ENCODE assay signal across 26 mouse cellular contexts in genomic region chrX:93760770-93761169, GRCm38 (mm10).
"Had no signal": no experiment of that assay in that cellular context is flagged by ENCODE, and none has a peak within 500 bp of the region (broad histone marks: within the 10 kb centered on the region; RNA-seq: fewer than 3 reads in every experiment).

No protein-coding gene starts in this region.

- H3K4me3 ChIP-seq: gastrocnemius, adult 2 months; heart, embryonic 10.5 days; heart, embryonic 12.5 days; hindbrain, embryonic 10.5 days; hindbrain, embryonic 12.5 days; kidney, embryonic 15.5 days; limb, embryonic 13.5 days; limb, embryonic 15.5 days had no signal

- H3K36me3 ChIP-seq: heart, embryonic 10.5 days; hindbrain, embryonic 10.5 days; hindbrain, embryonic 12.5 days; kidney, embryonic 15.5 days; limb, embryonic 15.5 days had no signal

- H3K27ac ChIP-seq: gastrocnemius, adult 2 months; heart, embryonic 10.5 days; hindbrain, embryonic 10.5 days; hindbrain, embryonic 12.5 days; hindbrain, embryonic 14.5 days; kidney, embryonic 15.5 days; kidney, postnatal 0 days; limb, embryonic 13.5 days; limb, embryonic 15.5 days had no signal

- DNase-seq: gastrocnemius, adult 2 months; gastrocnemius, postnatal 10 days; gastrocnemius, postnatal 25 days; heart, adult 18-20 months; heart, postnatal 10 days; heart, postnatal 4 days; kidney, adult 11 months; kidney, adult 2 months; kidney, adult 9 months; kidney, postnatal 14 days; kidney, postnatal 36 days; layer of hippocampus, adult 9-11 months; layer of hippocampus, postnatal 36 days; left cerebral cortex, postnatal 4 days had no signal

- H3K27me3 ChIP-seq: heart, embryonic 12.5 days had no signal

- H3K4me2 ChIP-seq: heart, embryonic 12.5 days; hindbrain, embryonic 12.5 days; hindbrain, embryonic 14.5 days; kidney, embryonic 15.5 days; limb, embryonic 13.5 days; limb, embryonic 15.5 days had no signal

- H3K9ac ChIP-seq: heart, embryonic 12.5 days; hindbrain, embryonic 12.5 days; hindbrain, embryonic 14.5 days; kidney, embryonic 15.5 days; limb, embryonic 13.5 days; limb, embryonic 15.5 days had no signal

- H3K9me3 ChIP-seq: heart, embryonic 10.5 days; heart, embryonic 12.5 days; hindbrain, embryonic 10.5 days; hindbrain, embryonic 12.5 days; kidney, embryonic 15.5 days; limb, embryonic 13.5 days; limb, embryonic 15.5 days had no signal

- ATAC-seq: hindbrain, embryonic 16.5 days; inflammation-experienced regulatory T-cells, adult 6 months; intestine, embryonic 16.5 days had no signal

- H3K4me1 ChIP-seq: heart, embryonic 10.5 days; hindbrain, embryonic 10.5 days; hindbrain, embryonic 12.5 days; kidney, embryonic 15.5 days; limb, embryonic 13.5 days; limb, embryonic 15.5 days had no signal
